Mouse (Mus musculus) adrenal gland, adult 8-10 months (tissue): Measurements from ENCODE around the gene Itpka. TPM values are rescaled to one million over a fixed set of nuclear protein-coding genes. Genes with fewer than 3 reads are reported as not detected.

Experiments
- DNase-seq: peaks from one replicate; pipeline ENCODE4 v3.0.0; 2022
- total RNA-seq, 4 experiments: library from RNA; stranded (reverse); gene quantifications; 2 replicates each; pipeline ENCODE4 v1.2.4; 2022

The Itpka gene
- total RNA-seq, 4 experiments from 2014 or later = 1.5 to 2.0 (median 1.8) TPM

GRCm38 (mm10) chr2:119758101-119758843 lies 16.1 kb downstream of the Itpka start:
- DNase-seq = no peak

- DNase-seq = no peak
These were observed 17.0 kb downstream of the Itpka start for GRCm38 (mm10) chr2:119758844-119759835.

GRCm38 (mm10) chr2:119760251-119760650 lies 18.1 kb downstream of the Itpka start, which contains the start of gene Ltk:
TSS of gene Ltk (minus strand) at chr2:119760431.
- no peak for DNase-seq

GRCm38 (mm10) chr2:119762276-119762675 lies 20.1 kb downstream of the Itpka start:
- DNase-seq = no peak

GRCm38 (mm10) chr2:119763924-119764323 lies 21.8 kb downstream of the Itpka start:
- DNase-seq = no peak

GRCm38 (mm10) chr2:119767246-119767645 lies 25.1 kb downstream of the Itpka start:
- DNase-seq = no peak

- peak; percentile 71 for DNase-seq
These were observed 45.2 kb downstream of the Itpka start, which contains the start of gene Rpap1 for GRCm38 (mm10) chr2:119787206-119787883. TSS of gene Rpap1 (minus strand) at chr2:119787537.

- no peak for DNase-seq
These were observed 47.9 kb downstream of the Itpka start for GRCm38 (mm10) chr2:119789996-119790395.

GRCm38 (mm10) chr2:119797279-119797783 lies 55.2 kb downstream of the Itpka start, which contains the start of gene Tyro3:
TSS of gene Tyro3 (plus strand) at chr2:119797733.
- DNase-seq = no peak

GRCm38 (mm10) chr2:119798246-119798927 lies 56.2 kb downstream of the Itpka start:
- peak; percentile 14 for DNase-seq

- peak; percentile 9 for DNase-seq
These were observed 57.2 kb downstream of the Itpka start for GRCm38 (mm10) chr2:119799181-119799960.

- DNase-seq = no peak
These were observed 57.9 kb downstream of the Itpka start for GRCm38 (mm10) chr2:119799961-119800550.

Other genes with a start within 250 kb of the Itpka start
- gene Exd1, start 194.7 kb upstream of the Itpka start, total RNA-seq = 1 to 10 TPM in 3 of 4 experiments, under 1 TPM in 1; 0.99 to 2.1 (median 1.1) TPM
- gene Chp1, start 194.6 kb upstream of the Itpka start, total RNA-seq = 100 to 1,000 TPM; 229 to 290 (median 261) TPM
- gene Nusap1, start 124.0 kb upstream of the Itpka start, total RNA-seq = 1 to 10 TPM in 3 of 4 experiments, under 1 TPM in 1; 0.64 to 1.8 (median 1.4) TPM
- 1 to 10 TPM in 3 of 4 experiments, under 1 TPM in 1; 0.65 to 1.8 (median 1.2) TPM for gene Oip5, start 123.9 kb upstream of the Itpka start, total RNA-seq
- gene Ndufaf1, start 79.5 kb upstream of the Itpka start, total RNA-seq = 10 to 100 TPM; 37.8 to 47.3 (median 43.0) TPM
- gene Rtf1, start 67.3 kb upstream of the Itpka start, total RNA-seq = 10 to 100 TPM; 27.3 to 33.0 (median 28.7) TPM
- gene Ltk, start 18.1 kb downstream of the Itpka start, total RNA-seq = 1 to 10 TPM in 3 of 4 experiments, under 1 TPM in 1; 0.78 to 2.3 (median 1.6) TPM
- gene Rpap1, start 45.2 kb downstream of the Itpka start, total RNA-seq = 10 to 100 TPM; 18.2 to 30.2 (median 22.7) TPM
- gene Tyro3, start 55.4 kb downstream of the Itpka start, total RNA-seq = 1 to 10 TPM; 3.9 to 5.2 (median 4.4) TPM
- 10 to 100 TPM; 34.3 to 65.1 (median 55.9) TPM for gene Mga, start 154.9 kb downstream of the Itpka start, total RNA-seq
- gene Mapkbp1, start 230.4 kb downstream of the Itpka start, total RNA-seq = 10 to 100 TPM in 3 of 4 experiments, 1 to 10 TPM in 1; 9.1 to 22.4 (median 16.9) TPM